Mouse (Mus musculus) CD4-positive, CD25-positive, alpha-beta regulatory T cell (primary cell): ENCODE results near the gene Gm17693. TPM values are rescaled to one million over a fixed set of nuclear protein-coding genes. Genes with fewer than 3 reads are reported as not detected.

Experiments used
- polyA plus RNA-seq: library from polyadenylated mRNA; unstranded; fragments of 100-300 nt; shearing (Covaris generic); gene quantifications from one replicate; pipeline ENCODE4 v1.2.1, GENCODE M21; 2017

Gene Gm17693
- polyA plus RNA-seq: not detected

GRCm38 (mm10) chrX:125705144-125705543 is at the start of gene Gm17693:
Gm17693 (plus strand) TSS chrX:125705444.

